Mouse (Mus musculus) G1E (cell line): Measurements from ENCODE around the gene Fam243. TPM values are rescaled to one million over a fixed set of nuclear protein-coding genes. Genes with fewer than 3 reads are reported as not detected.

Experiments
- ATAC-seq: 2 replicates; pipeline ENCODE4 v1.8.0; 2016; ENCODE audit warnings: mild to moderate bottlenecking; ENCODE audit not compliant: insufficient number of reproducible peaks, poor library complexity, low FRiP score, severe bottlenecking; ENCODE audit errors: extremely low read depth
- DNase-seq: peaks from one replicate; pipeline ENCODE4 v3.0.0; 2012; ENCODE audit warnings: low spot score
- H3K27me3 ChIP-seq: 2 replicates; pipeline ENCODE4 v1.6.1; 2012; ENCODE audit warnings: mild to moderate bottlenecking, low read length, inconsistent platforms; ENCODE audit not compliant: insufficient read depth
- H3K36me3 ChIP-seq: replicated peaks from 2 replicates; pipeline ENCODE3; 2012; ENCODE audit warnings: mild to moderate bottlenecking, inconsistent platforms
- H3K4me1 ChIP-seq: 2 replicates; pipeline ENCODE4 v1.6.1; 2012; ENCODE audit warnings: low read depth, low read length, inconsistent platforms, mixed read lengths; ENCODE audit not compliant: insufficient read depth
- H3K4me3 ChIP-seq: 2 replicates; pipeline ENCODE4 v1.5.1; 2012; ENCODE audit warnings: low read depth, mild to moderate bottlenecking, inconsistent platforms, low read length, moderate library complexity, mixed read lengths
- H3K9me3 ChIP-seq: replicated peaks from 2 replicates; pipeline ENCODE4 v1.6.1; 2012; ENCODE audit warnings: inconsistent platforms
- CTCF ChIP-seq: IDR thresholded peaks from 2 replicates; pipeline ENCODE4 v1.5.1; 2012; ENCODE audit warnings: low read depth, low read length, inconsistent platforms, mixed read lengths
- GATA1 ChIP-seq: IDR thresholded peaks from 2 replicates; pipeline ENCODE4 v1.6.1; 2012; ENCODE audit warnings: borderline replicate concordance, low read length, inconsistent platforms, mixed read lengths
- GATA2 ChIP-seq: IDR thresholded peaks from 2 replicates; pipeline ENCODE4 v1.6.1; 2012; ENCODE audit warnings: low read depth, low read length, inconsistent platforms, borderline replicate concordance
- POLR2AphosphoS5 ChIP-seq: IDR thresholded peaks from 2 replicates; pipeline ENCODE4 v1.6.1; 2012; ENCODE audit warnings: low read depth, low read length, inconsistent platforms; ENCODE audit not compliant: insufficient replicate concordance
- TAL1 ChIP-seq: conservative IDR thresholded peaks from 2 replicates; pipeline ENCODE4 v1.6.1; 2012; ENCODE audit warnings: low read depth, low read length, inconsistent platforms, mixed read lengths
- polyA plus RNA-seq: library from polyadenylated mRNA; stranded (reverse); fragments of >175 nt; gene quantifications from 2 replicates; pipeline ENCODE4 v1.2.3, GENCODE M21; 2012
- total RNA-seq, 2 experiments: library from RNA; stranded (forward) in 1 of 2; stranded (reverse) in 1 of 2; fragments of 200-1000 nt in 1 of 2; fragments of >200 nt in 1 of 2; fragmentation: Nextera tagmentation in 1 of 2; gene quantifications; 2 replicates each; pipeline ENCODE4 v1.2.3; 2014 to 2017

Fam243 gene
- total and polyA plus RNA-seq, 3 experiments: 0.11 TPM; not detected in 2

DNA sequence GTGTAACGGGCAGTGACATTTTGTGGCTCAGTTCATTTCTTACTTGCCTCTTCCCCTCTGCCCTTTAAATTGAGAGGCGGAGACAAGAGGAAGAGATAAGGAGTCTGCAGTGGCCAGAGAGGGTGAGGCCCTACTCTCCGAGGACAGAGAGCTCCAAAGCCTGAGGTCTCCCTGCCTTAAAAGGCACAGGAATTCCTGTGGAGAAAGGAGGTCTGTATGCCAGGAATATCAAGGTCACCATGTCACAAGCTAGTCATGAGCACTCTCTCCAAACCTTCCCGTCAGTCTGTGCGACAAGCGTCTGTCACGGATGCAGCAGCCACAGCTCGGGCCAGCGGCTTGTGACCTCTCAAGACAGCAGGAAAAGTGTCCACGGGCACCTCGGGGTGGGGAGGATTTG lies 23.9 kb upstream of the Fam243 start:
- H3K9me3 ChIP-seq: no peaks in the 10 kb centered on the region
- peaks cover 4% of the 10 kb centered on the region; the same call in 1 of the 2 replicates for H3K27me3 ChIP-seq
- H3K36me3 ChIP-seq: no peaks in the 10 kb centered on the region
- no peak for ATAC-seq
- DNase-seq: no peak
- peak overlapping the region; percentile 57; the same call in 1 of the 2 replicates for H3K4me3 ChIP-seq
- TF ChIP-seq GATA1 (no peak), GATA2 (no peak), TAL1 (no peak), CTCF (no peak), POLR2AphosphoS5 (no peak)
- peaks cover 55% of the 10 kb centered on the region for H3K4me1 ChIP-seq

DNA sequence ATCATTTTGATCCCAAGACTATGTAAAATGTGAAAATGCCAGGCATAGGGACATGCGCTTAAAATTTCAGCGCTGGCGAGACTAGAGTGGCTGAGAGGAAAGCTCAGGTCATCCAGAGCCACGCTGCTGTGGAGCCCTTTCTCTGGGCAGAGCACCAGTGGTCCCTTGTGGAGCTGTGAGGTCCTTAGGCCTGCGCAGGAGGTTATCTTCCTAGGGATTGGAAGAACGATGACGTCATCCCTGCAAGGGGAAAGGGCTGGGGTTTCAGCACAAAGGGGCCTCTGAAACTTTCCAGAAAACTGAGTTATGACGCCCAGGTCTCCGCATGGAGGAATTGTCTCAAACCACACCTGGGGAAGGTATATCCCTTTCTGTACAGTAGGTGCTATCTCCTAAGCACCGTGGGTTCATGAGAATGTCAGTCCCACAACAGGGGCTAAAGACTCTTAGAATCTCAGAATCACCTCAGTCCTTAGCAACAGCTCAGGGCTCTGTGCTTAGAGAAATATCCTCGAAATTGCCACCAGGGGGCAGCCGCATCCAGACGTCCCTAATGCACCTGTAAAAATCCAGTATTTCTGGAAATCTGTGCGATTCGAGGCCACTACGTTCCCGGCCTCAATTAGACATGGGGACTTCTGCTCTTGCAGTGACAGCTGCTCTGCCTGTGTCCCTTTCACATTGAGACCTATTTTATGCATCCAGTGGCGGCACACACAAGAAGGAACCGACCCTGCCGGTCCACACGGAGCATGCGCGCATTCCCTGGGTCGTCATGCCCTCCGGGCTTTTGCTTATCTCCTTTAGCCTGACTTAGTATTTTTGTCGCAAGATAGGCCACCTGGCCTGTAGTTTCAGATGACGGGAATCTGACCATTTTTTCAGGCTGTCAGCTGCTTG lies 19.6 kb upstream of the Fam243 start:
- TF ChIP-seq POLR2AphosphoS5: no peak
- TF ChIP-seq CTCF: peak; percentile 45
- TF ChIP-seq GATA1: no peak
- no peak for TF ChIP-seq GATA2
- peak; percentile 81 for TF ChIP-seq TAL1
- Histone ChIP-seq H3K4me3 (peak overlapping the region; percentile 64), H3K27me3 (peaks cover 5% of the 10 kb centered on the region), H3K36me3 (no peaks in the 10 kb centered on the region), H3K9me3 (no peaks in the 10 kb centered on the region), H3K4me1 (peaks cover 66% of the 10 kb centered on the region)
- ATAC-seq (peak; percentile 86), DNase-seq (peak; percentile 81)

DNA sequence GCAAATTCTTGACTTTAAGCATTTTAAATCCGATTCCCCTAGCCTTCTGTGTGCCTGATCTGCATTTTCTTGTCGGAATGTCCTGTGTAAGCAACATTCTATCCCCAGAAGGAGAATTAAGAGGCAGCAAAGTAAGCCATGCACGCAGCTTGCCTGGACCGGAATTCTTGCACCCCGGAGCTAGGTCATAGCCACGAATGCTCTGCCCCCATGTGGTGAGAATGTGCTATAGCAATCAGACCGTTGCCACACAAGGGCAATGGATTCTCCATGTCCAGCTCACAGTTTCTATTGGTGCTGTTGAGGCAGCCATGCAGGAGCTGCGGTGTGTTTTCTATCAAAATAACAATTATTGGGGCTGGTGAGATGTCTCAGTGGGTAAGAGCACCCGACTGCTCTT lies 15.0 kb upstream of the Fam243 start:
- no peak overlapping the region for H3K4me3 ChIP-seq
- ATAC-seq: no peak
- peaks cover 30% of the 10 kb centered on the region for H3K27me3 ChIP-seq

DNA sequence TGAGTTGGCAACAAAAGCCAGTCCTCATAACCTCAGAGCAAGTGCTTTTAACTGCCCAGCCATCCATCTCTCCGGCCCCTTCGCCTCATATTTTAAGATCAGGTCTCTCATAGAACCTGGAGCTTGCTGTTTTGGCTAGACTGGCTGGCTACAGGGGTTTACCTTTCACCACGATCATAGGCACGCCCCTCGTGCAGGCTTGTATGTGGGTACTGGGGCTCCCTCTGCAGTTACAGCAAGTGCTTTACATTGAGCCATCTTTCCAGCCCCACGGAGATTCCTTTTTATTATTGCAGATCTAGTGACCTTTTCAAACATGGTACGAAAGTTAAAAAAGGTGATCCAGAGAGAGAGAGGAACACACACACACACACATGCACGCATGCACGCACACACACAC lies 13.4 kb upstream of the Fam243 start:
- H3K9me3 ChIP-seq: no peaks in the 10 kb centered on the region
- no peak for DNase-seq
- no peaks in the 10 kb centered on the region for H3K36me3 ChIP-seq
- peaks cover 35% of the 10 kb centered on the region for H3K4me1 ChIP-seq
- TF ChIP-seq CTCF (no peak), POLR2AphosphoS5 (no peak), TAL1 (no peak), GATA1 (no peak), GATA2 (no peak)
- no peak for ATAC-seq
- no peak overlapping the region for H3K4me3 ChIP-seq
- peaks cover 42% of the 10 kb centered on the region for H3K27me3 ChIP-seq

More for the DNA sequence above, 15.0 kb upstream of the Fam243 start:
- peaks cover 52% of the 10 kb centered on the region for H3K4me1 ChIP-seq
- no peaks in the 10 kb centered on the region for H3K9me3 ChIP-seq
- DNase-seq: peak; percentile 46
- peak; percentile 91 for TF ChIP-seq CTCF
- TF ChIP-seq GATA1: no peak
- no peak for TF ChIP-seq POLR2AphosphoS5
- no peaks in the 10 kb centered on the region for H3K36me3 ChIP-seq

DNA sequence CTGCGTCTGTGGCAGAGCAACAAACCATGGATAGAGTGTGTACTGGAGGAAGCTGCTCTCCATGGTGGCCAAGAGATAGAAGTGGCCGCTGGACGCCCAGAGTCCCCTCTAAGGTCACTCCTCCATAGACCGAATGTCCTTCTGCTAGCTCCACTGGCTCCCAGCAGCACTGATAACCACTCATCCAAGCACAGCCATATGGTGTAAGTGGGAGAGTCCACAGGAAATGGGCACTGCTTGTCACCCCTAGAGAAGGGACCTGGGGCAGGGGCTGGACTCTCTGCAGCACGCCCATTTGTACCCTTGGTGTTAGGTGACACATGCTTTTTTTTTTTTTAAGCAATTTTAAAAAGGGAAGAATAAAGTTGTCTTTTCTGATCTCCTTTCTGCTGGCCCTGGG lies 9.7 kb upstream of the Fam243 start:
- peaks cover 67% of the 10 kb centered on the region for H3K27me3 ChIP-seq
- ATAC-seq: no peak
- peaks cover 15% of the 10 kb centered on the region for H3K4me1 ChIP-seq
- no peaks in the 10 kb centered on the region for H3K9me3 ChIP-seq
- no peak overlapping the region for H3K4me3 ChIP-seq
- no peak for DNase-seq
- no peaks in the 10 kb centered on the region for H3K36me3 ChIP-seq
- TF ChIP-seq GATA2 (no peak), TAL1 (no peak), CTCF (no peak), GATA1 (no peak), POLR2AphosphoS5 (no peak)

DNA sequence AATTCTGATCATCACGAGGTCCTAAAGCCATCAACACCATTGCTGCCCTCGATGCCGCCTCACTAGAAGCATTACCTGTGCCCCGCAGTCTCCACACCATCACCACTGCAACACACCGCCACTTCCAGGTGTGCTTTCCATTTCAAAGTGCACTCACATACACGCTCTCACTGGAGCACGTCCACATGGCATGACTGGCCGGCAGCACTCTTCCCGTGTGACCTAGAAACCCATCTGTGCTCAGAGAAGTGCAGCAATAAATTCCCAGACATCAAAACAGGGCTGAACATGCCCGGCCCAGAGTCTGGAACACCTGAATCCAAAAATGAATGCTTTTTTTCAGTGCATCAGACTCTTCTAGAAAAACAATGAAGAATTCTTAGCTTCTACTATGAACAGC lies 6.7 kb upstream of the Fam243 start:
- H3K4me3 ChIP-seq: no peak overlapping the region
- peaks cover 3% of the 10 kb centered on the region for H3K4me1 ChIP-seq
- no peak for DNase-seq
- ATAC-seq: no peak
- TF ChIP-seq GATA2 (no peak), CTCF (no peak), POLR2AphosphoS5 (no peak), GATA1 (no peak), TAL1 (no peak)
- no peaks in the 10 kb centered on the region for H3K9me3 ChIP-seq
- H3K36me3 ChIP-seq: no peaks in the 10 kb centered on the region
- H3K27me3 ChIP-seq: peaks cover 67% of the 10 kb centered on the region
